Mouse (Mus musculus) embryonic facial prominence, embryonic 11.5 days (tissue): ENCODE results near the gene Tyro3. TPM values are rescaled to one million over a fixed set of nuclear protein-coding genes. Genes with fewer than 3 reads are reported as not detected.

Experiments used
- ATAC-seq: fragments of 200-750 bp; cut with Nextera tagmentation; replicated peaks from 2 replicates; pipeline ENCODE4 v1.8.0; 2017; ENCODE audit warnings: low read depth; ENCODE audit not compliant: insufficient number of reproducible peaks, low FRiP score, low TSS enrichment
- DNase-seq: peaks from one replicate; pipeline ENCODE4 v3.0.0-alpha.2; 2015; ENCODE audit warnings: low spot score
- H3K27ac ChIP-seq: fragments of 300-500 bp; sonication (generic); replicated peaks from 2 replicates; pipeline ENCODE4 v1.5.1; 2014; ENCODE audit warnings: mild to moderate bottlenecking, low read depth, low read length, control low read depth
- H3K27me3 ChIP-seq: fragments of 300-500 bp; sonication (generic); 2 replicates; pipeline ENCODE4 v1.6.1; 2014; ENCODE audit warnings: mild to moderate bottlenecking, low read length, moderate library complexity, mixed read lengths; ENCODE audit not compliant: control insufficient read depth, insufficient read depth
- H3K36me3 ChIP-seq: fragments of 300-500 bp; sonication (generic); replicated peaks from 2 replicates; pipeline ENCODE4 v1.6.1; 2014; ENCODE audit warnings: low read depth, mild to moderate bottlenecking, low read length, moderate library complexity, mixed read lengths; ENCODE audit not compliant: control insufficient read depth, insufficient read depth
- H3K4me1 ChIP-seq: fragments of 300-500 bp; sonication (generic); 2 replicates; pipeline ENCODE4 v1.6.1; 2014; ENCODE audit warnings: low read length, mixed read lengths; ENCODE audit not compliant: control insufficient read depth, insufficient read depth
- H3K4me2 ChIP-seq: fragments of 300-500 bp; sonication (generic); 2 replicates; pipeline ENCODE4 v1.6.1; 2014; ENCODE audit warnings: low read depth, mild to moderate bottlenecking, control low read depth, low read length, moderate library complexity
- H3K4me3 ChIP-seq: fragments of 300-500 bp; sonication (generic); 2 replicates; pipeline ENCODE4 v1.5.1; 2014; ENCODE audit warnings: low read depth, low read length, control low read depth
- H3K9ac ChIP-seq: fragments of 300-500 bp; sonication (generic); replicated peaks from 2 replicates; pipeline ENCODE4 v1.6.1; 2014; ENCODE audit warnings: mild to moderate bottlenecking, control low read depth, low read length
- H3K9me3 ChIP-seq: fragments of 300-500 bp; sonication (generic); replicated peaks from 2 replicates; pipeline ENCODE4 v1.6.1; 2016; ENCODE audit warnings: mild to moderate bottlenecking, low read length, inconsistent platforms, mixed read lengths; ENCODE audit not compliant: control insufficient read depth
- WGBS: fragments of 180-500 bp; shearing (Covaris S2); extraction: QIAGEN DNeasy Blood & Tissue Kit; methylation state at CpG from one replicate; pipeline ENCODE4 v1.1.7; 2014; 5-methylcytosine and 5-hydroxymethylcytosine counted together
- polyA plus RNA-seq: library from polyadenylated mRNA; unstranded; fragments of >200 nt; fragmentation: Nextera tagmentation; extraction: Ambion mirVana; gene quantifications from 2 replicates; pipeline ENCODE4 v1.2.1, GENCODE M21; 2014

The Tyro3 gene
- polyA plus RNA-seq, 1 experiment from 2014 or later: 16.3 TPM

DNA sequence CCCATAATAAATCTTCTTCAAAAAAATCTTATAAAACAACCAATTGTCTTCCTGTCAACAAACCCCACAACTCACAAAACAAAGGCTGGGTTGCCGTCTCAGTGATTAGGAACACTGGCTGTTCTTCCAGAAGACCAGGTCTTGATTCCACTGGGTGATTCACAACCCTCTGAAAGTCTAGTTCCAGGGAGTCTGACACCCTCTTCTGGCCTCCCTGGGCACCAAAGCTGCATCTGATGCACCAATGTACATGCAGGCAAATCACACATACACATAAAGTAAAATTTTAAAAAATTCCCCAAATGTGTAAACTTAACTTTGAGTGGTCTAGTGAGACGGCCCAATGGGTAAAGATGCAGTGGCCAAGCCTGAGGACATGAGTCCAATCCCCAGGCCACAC lies 33.0 kb downstream of the Tyro3 start:
- Histone ChIP-seq H3K27me3 (no peaks in the 10 kb centered on the region), H3K9ac (no peak overlapping the region), H3K36me3 (no peaks in the 10 kb centered on the region), H3K4me3 (no peak overlapping the region), H3K27ac (no peak overlapping the region), H3K4me1 (no peaks in the 10 kb centered on the region), H3K9me3 (no peaks in the 10 kb centered on the region), H3K4me2 (no peak overlapping the region)
- no peak for ATAC-seq
- WGBS: 86% methylated on average over 2 of the region's 2 CpGs
- no peak for DNase-seq

DNA sequence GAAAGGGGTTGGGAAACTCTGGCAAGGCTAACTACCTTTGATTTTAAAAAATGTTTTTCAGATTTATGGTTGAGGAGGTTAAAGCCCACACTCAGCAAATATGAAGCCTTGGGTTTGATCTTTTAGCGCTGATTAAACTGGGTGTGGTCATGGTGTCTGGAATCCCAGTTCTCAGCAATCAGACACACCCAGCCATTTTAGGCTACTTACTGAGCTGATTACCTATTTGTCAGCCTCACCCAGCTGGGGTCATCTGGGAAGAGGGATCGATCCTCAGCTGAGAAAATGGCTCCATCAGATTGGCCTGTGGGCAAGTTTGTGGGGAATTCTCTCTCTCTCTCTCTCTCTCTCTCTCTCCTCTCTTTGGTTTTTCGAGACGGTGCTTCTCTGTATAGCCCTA lies 36.7 kb downstream of the Tyro3 start:
- Histone ChIP-seq H3K27ac (no peak overlapping the region), H3K27me3 (no peaks in the 10 kb centered on the region), H3K9ac (no peak overlapping the region), H3K4me1 (no peaks in the 10 kb centered on the region), H3K36me3 (no peaks in the 10 kb centered on the region), H3K4me2 (no peak overlapping the region), H3K4me3 (no peak overlapping the region), H3K9me3 (no peaks in the 10 kb centered on the region)
- 87% methylated on average over 4 of the region's 4 CpGs for WGBS
- ATAC-seq (no peak), DNase-seq (no peak)

GRCm38 (mm10) chr2:119837616-119838015 lies 40.1 kb downstream of the Tyro3 start:
- Histone ChIP-seq H3K27ac (no peak overlapping the region), H3K9me3 (no peaks in the 10 kb centered on the region), H3K4me1 (no peaks in the 10 kb centered on the region), H3K4me3 (no peak overlapping the region), H3K36me3 (no peaks in the 10 kb centered on the region), H3K9ac (no peak overlapping the region), H3K4me2 (no peak overlapping the region), H3K27me3 (no peaks in the 10 kb centered on the region)
- ATAC-seq (no peak), DNase-seq (no peak)
- 93% methylated on average over 7 of the region's 7 CpGs for WGBS

DNA sequence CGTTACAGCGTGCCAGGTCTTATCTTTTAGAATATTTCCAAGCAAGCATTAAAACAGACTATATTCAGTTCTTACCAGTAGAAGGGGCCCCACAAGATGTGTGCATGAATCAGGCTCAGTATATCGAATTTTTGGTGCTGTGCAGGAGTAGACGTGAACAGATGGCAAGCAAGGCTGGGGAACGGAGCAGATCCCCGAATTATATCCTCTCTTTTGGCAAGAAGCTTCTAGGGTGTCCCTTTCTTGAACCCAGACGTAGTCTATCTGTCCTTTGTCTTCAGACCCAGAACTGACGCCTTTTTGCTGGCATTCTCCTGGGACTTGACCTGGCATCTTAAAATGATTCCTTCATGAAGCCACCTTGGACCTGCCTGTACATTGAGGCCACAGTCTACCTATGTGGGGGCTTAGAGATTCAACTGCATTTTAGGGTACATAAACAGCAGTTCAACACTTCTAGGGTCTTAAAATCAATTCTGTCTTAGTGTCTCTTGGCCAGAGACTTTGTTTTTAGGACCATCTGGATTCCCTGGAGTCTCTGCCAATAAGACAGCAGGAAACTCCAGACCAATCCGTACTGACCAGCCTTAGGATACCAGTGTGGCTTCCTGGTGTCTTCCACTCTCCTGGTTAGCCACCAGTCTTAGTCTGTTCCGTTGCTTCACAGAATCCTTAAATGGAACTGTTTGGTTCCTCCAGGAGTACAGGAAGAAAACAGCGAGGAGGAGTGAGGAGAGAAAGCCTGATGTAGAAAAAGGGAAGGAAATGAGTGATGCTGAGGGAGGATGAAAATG lies 41.0 kb downstream of the Tyro3 start:
- Histone ChIP-seq H3K27ac (no peak overlapping the region), H3K36me3 (no peaks in the 10 kb centered on the region), H3K4me3 (no peak overlapping the region), H3K9me3 (no peaks in the 10 kb centered on the region), H3K4me1 (no peaks in the 10 kb centered on the region), H3K4me2 (no peak overlapping the region), H3K9ac (no peak overlapping the region), H3K27me3 (no peaks in the 10 kb centered on the region)
- DNase-seq (no peak), ATAC-seq (no peak)
- WGBS: 77% methylated on average over 11 of the region's 11 CpGs

GRCm38 (mm10) chr2:119840008-119840407 lies 42.5 kb downstream of the Tyro3 start:
- Histone ChIP-seq H3K4me3 (no peak overlapping the region), H3K9ac (no peak overlapping the region), H3K36me3 (no peaks in the 10 kb centered on the region), H3K27me3 (no peaks in the 10 kb centered on the region), H3K9me3 (no peaks in the 10 kb centered on the region), H3K4me1 (no peaks in the 10 kb centered on the region), H3K27ac (no peak overlapping the region), H3K4me2 (no peak overlapping the region)
- ATAC-seq (no peak), DNase-seq (no peak)

GRCm38 (mm10) chr2:119842000-119842399 lies 44.5 kb downstream of the Tyro3 start:
- Histone ChIP-seq H3K4me2 (no peak overlapping the region), H3K27me3 (no peaks in the 10 kb centered on the region), H3K4me3 (no peak overlapping the region), H3K36me3 (no peaks in the 10 kb centered on the region), H3K9me3 (no peaks in the 10 kb centered on the region), H3K4me1 (no peaks in the 10 kb centered on the region), H3K27ac (no peak overlapping the region), H3K9ac (no peak overlapping the region)
- 60% methylated on average over 6 of the region's 6 CpGs for WGBS
- ATAC-seq: no peak
- no peak for DNase-seq

GRCm38 (mm10) chr2:119843526-119843925 lies 46.0 kb downstream of the Tyro3 start:
- 81% methylated on average over 4 of the region's 4 CpGs for WGBS

DNA sequence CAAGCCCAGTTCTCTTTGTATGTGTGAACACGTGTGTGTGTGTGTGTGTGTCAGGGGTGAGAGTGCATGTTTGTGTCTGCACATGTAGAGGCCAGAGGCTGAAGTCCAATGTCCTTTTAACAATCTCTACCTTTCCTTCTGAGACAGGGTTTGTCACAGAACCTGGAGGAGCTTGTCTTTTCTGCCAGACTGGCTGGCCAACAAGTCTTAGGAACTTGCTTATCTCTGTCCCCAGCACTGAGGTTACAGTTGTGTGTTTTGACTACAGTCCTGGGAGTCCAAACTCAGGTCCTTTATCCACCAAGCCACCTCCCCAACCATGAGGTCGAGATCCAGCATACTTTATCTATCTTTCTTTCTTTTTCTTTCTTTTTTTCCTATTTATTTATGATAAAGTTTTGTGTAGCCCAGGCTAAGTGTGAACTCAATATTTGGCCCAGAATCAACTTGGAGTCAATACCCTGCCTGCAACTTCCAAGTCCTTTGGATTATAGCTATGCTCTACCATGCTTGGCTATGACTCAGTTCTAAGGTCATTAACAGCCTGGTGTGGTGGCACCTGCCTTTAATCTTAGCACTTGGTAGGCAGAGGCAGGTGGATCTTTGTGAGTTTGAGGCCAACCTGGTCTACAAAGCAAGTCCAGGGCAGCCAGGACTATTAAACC lies 48.5 kb downstream of the Tyro3 start:
- no peaks in the 10 kb centered on the region for H3K9me3 ChIP-seq
- H3K4me2 ChIP-seq: no peak overlapping the region
- no peak overlapping the region for H3K27ac ChIP-seq
- no peaks in the 10 kb centered on the region for H3K4me1 ChIP-seq
- H3K36me3 ChIP-seq: no peaks in the 10 kb centered on the region
- no peaks in the 10 kb centered on the region for H3K27me3 ChIP-seq
- WGBS: 80% methylated on average over 2 of the region's 2 CpGs
- ATAC-seq (no peak), DNase-seq (no peak)
- no peak overlapping the region for H3K9ac ChIP-seq
- H3K4me3 ChIP-seq: no peak overlapping the region

More at GRCm38 (mm10) chr2:119843526-119843925, 46.0 kb downstream of the Tyro3 start:
- H3K4me3 ChIP-seq: no peak overlapping the region
- ATAC-seq (no peak), DNase-seq (no peak)
- no peaks in the 10 kb centered on the region for H3K4me1 ChIP-seq
- H3K9me3 ChIP-seq: no peaks in the 10 kb centered on the region
- H3K27me3 ChIP-seq: no peaks in the 10 kb centered on the region
- no peak overlapping the region for H3K9ac ChIP-seq
- H3K4me2 ChIP-seq: no peak overlapping the region
- no peak overlapping the region for H3K27ac ChIP-seq
- no peaks in the 10 kb centered on the region for H3K36me3 ChIP-seq
